Mouse (Mus musculus): ENCODE measurements around the gene Trpd52l3. TPM values are rescaled to one million over a fixed set of nuclear protein-coding genes. Genes with fewer than 3 reads are reported as not detected.

The Trpd52l3 gene
- polyA plus RNA-seq, 1 experiment from 2014 or later: not detected

- Histone ChIP-seq H3K27ac (ENCODE audit: low read length) (no peak overlapping the region; the same call in 1 of the 2 replicates), H3K9ac (replicated peaks; ENCODE audit: low read depth, low read length) (no peak overlapping the region), H3K4me3 (replicated peaks; ENCODE audit: low read length) (no peak overlapping the region), H3K4me1 (replicated peaks; ENCODE audit: control insufficient read depth, insufficient read depth, low read length) (peaks cover 6% of the 10 kb centered on the region; the same call in 1 of the 2 replicates), H3K27me3 (replicated peaks; ENCODE audit: control insufficient read depth, insufficient read depth, low read length) (no peaks in the 10 kb centered on the region), H3K4me2 (ENCODE audit: low read length) (no peak overlapping the region), H3K9me3 (ENCODE audit: control insufficient read depth, low read length) (no peaks in the 10 kb centered on the region), H3K36me3 (ENCODE audit: control insufficient read depth, insufficient read depth) (no peaks in the 10 kb centered on the region)
- 58% methylated on average over 8 of the region's 8 CpGs for WGBS
- ATAC-seq: peak; percentile 54
Measured at GRCm38 (mm10) chr19:29979452-29980089, 24.0 kb upstream of the Trpd52l3 start.

- WGBS: 82% methylated on average over 16 of the region's 16 CpGs
- no peaks in the 10 kb centered on the region for H3K36me3 ChIP-seq (ENCODE audit: control insufficient read depth, insufficient read depth)
- no peak overlapping the region for H3K4me2 ChIP-seq (ENCODE audit: low read length)
- H3K27ac ChIP-seq (ENCODE audit: low read length): no peak overlapping the region
- no peak overlapping the region for H3K9ac ChIP-seq (replicated peaks; ENCODE audit: low read depth, low read length)
- no peaks in the 10 kb centered on the region for H3K9me3 ChIP-seq (ENCODE audit: control insufficient read depth, low read length)
- no peak for ATAC-seq
- H3K4me1 ChIP-seq (replicated peaks; ENCODE audit: control insufficient read depth, insufficient read depth, low read length): peaks cover 5% of the 10 kb centered on the region; the same call in 1 of the 2 replicates
- H3K4me3 ChIP-seq (replicated peaks; ENCODE audit: low read length): no peak overlapping the region
- no peaks in the 10 kb centered on the region for H3K27me3 ChIP-seq (replicated peaks; ENCODE audit: control insufficient read depth, insufficient read depth, low read length)
Measured at GRCm38 (mm10) chr19:29984208-29985005, 19.2 kb upstream of the Trpd52l3 start.

- WGBS: 86% methylated on average over 12 of the region's 12 CpGs
- Histone ChIP-seq H3K4me3 (replicated peaks; ENCODE audit: low read length) (no peak overlapping the region), H3K27ac (ENCODE audit: low read length) (no peak overlapping the region), H3K4me2 (ENCODE audit: low read length) (no peak overlapping the region), H3K9ac (replicated peaks; ENCODE audit: low read depth, low read length) (no peak overlapping the region), H3K4me1 (replicated peaks; ENCODE audit: control insufficient read depth, insufficient read depth, low read length) (no peaks in the 10 kb centered on the region), H3K9me3 (ENCODE audit: control insufficient read depth, low read length) (no peaks in the 10 kb centered on the region), H3K36me3 (ENCODE audit: control insufficient read depth, insufficient read depth) (no peaks in the 10 kb centered on the region), H3K27me3 (replicated peaks; ENCODE audit: control insufficient read depth, insufficient read depth, low read length) (no peaks in the 10 kb centered on the region)
- no peak for ATAC-seq
Measured at GRCm38 (mm10) chr19:29986464-29987091, 17.0 kb upstream of the Trpd52l3 start.

GRCm38 (mm10) chr19:30000406-30001365 is 2.9 kb upstream of the Trpd52l3 start:
- H3K36me3 ChIP-seq (ENCODE audit: control insufficient read depth, insufficient read depth): no peaks in the 10 kb centered on the region
- peak overlapping the region; percentile 26 for H3K4me2 ChIP-seq (ENCODE audit: low read length)
- 0 out of 2 replicates have a peak, but pooled peaks cover 2% of the 10 kb centered on the region for H3K4me1 ChIP-seq (replicated peaks; ENCODE audit: control insufficient read depth, insufficient read depth, low read length)
- no peak overlapping the region for H3K4me3 ChIP-seq (replicated peaks; ENCODE audit: low read length)
- 28% methylated on average over 12 of the region's 12 CpGs for WGBS
- no peak overlapping the region for H3K9ac ChIP-seq (replicated peaks; ENCODE audit: low read depth, low read length)
- ATAC-seq: peak; percentile 78
- no peaks in the 10 kb centered on the region for H3K9me3 ChIP-seq (ENCODE audit: control insufficient read depth, low read length)
- H3K27me3 ChIP-seq (replicated peaks; ENCODE audit: control insufficient read depth, insufficient read depth, low read length): no peaks in the 10 kb centered on the region
- H3K27ac ChIP-seq (ENCODE audit: low read length): no peak overlapping the region

- ATAC-seq: no peak
- no peak overlapping the region for H3K9ac ChIP-seq (replicated peaks; ENCODE audit: low read depth, low read length)
- H3K4me3 ChIP-seq (replicated peaks; ENCODE audit: low read length): no peak overlapping the region
- H3K36me3 ChIP-seq (ENCODE audit: control insufficient read depth, insufficient read depth): no peaks in the 10 kb centered on the region
- H3K4me1 ChIP-seq (replicated peaks; ENCODE audit: control insufficient read depth, insufficient read depth, low read length): 0 out of 2 replicates have a peak, but pooled peaks cover 2% of the 10 kb centered on the region
- H3K9me3 ChIP-seq (ENCODE audit: control insufficient read depth, low read length): no peaks in the 10 kb centered on the region
- WGBS: 83% methylated on average over 6 of the region's 6 CpGs
- no peak overlapping the region for H3K27ac ChIP-seq (ENCODE audit: low read length)
- H3K4me2 ChIP-seq (ENCODE audit: low read length): no peak overlapping the region
- H3K27me3 ChIP-seq (replicated peaks; ENCODE audit: control insufficient read depth, insufficient read depth, low read length): no peaks in the 10 kb centered on the region
Measured at GRCm38 (mm10) chr19:30001550-30001949, 2.0 kb upstream of the Trpd52l3 start.

GRCm38 (mm10) chr19:30006371-30006770 is 2.8 kb downstream of the Trpd52l3 start:
- H3K27me3 ChIP-seq (replicated peaks; ENCODE audit: control insufficient read depth, insufficient read depth, low read length): no peaks in the 10 kb centered on the region
- WGBS: 63% methylated on average over 3 of the region's 3 CpGs
- H3K9me3 ChIP-seq (ENCODE audit: control insufficient read depth, low read length): no peaks in the 10 kb centered on the region
- H3K4me3 ChIP-seq (replicated peaks; ENCODE audit: low read length): no peak overlapping the region
- no peak overlapping the region for H3K9ac ChIP-seq (replicated peaks; ENCODE audit: low read depth, low read length)
- ATAC-seq: no peak
- H3K27ac ChIP-seq (ENCODE audit: low read length): no peak overlapping the region
- H3K36me3 ChIP-seq (ENCODE audit: control insufficient read depth, insufficient read depth): no peaks in the 10 kb centered on the region
- no peak overlapping the region for H3K4me2 ChIP-seq (ENCODE audit: low read length)
- no peaks in the 10 kb centered on the region for H3K4me1 ChIP-seq (replicated peaks; ENCODE audit: control insufficient read depth, insufficient read depth, low read length)

- no peaks in the 10 kb centered on the region for H3K36me3 ChIP-seq (ENCODE audit: control insufficient read depth, insufficient read depth)
- ATAC-seq: no peak
- no peaks in the 10 kb centered on the region for H3K4me1 ChIP-seq (replicated peaks; ENCODE audit: control insufficient read depth, insufficient read depth, low read length)
- H3K27me3 ChIP-seq (replicated peaks; ENCODE audit: control insufficient read depth, insufficient read depth, low read length): no peaks in the 10 kb centered on the region
- 81% methylated on average over 13 of the region's 13 CpGs for WGBS
- H3K4me2 ChIP-seq (ENCODE audit: low read length): no peak overlapping the region
- H3K4me3 ChIP-seq (replicated peaks; ENCODE audit: low read length): no peak overlapping the region
- no peak overlapping the region for H3K27ac ChIP-seq (ENCODE audit: low read length)
- no peaks in the 10 kb centered on the region for H3K9me3 ChIP-seq (ENCODE audit: control insufficient read depth, low read length)
- no peak overlapping the region for H3K9ac ChIP-seq (replicated peaks; ENCODE audit: low read depth, low read length)
Measured at GRCm38 (mm10) chr19:30010520-30011296, 7.1 kb downstream of the Trpd52l3 start.

GRCm38 (mm10) chr19:30014331-30014730 is 10.7 kb downstream of the Trpd52l3 start:
- ATAC-seq: no peak
- Histone ChIP-seq H3K36me3 (ENCODE audit: control insufficient read depth, insufficient read depth) (no peaks in the 10 kb centered on the region), H3K9ac (replicated peaks; ENCODE audit: low read depth, low read length) (no peak overlapping the region), H3K27ac (ENCODE audit: low read length) (no peak overlapping the region), H3K9me3 (ENCODE audit: control insufficient read depth, low read length) (no peaks in the 10 kb centered on the region), H3K27me3 (replicated peaks; ENCODE audit: control insufficient read depth, insufficient read depth, low read length) (no peaks in the 10 kb centered on the region), H3K4me2 (ENCODE audit: low read length) (no peak overlapping the region), H3K4me3 (replicated peaks; ENCODE audit: low read length) (no peak overlapping the region), H3K4me1 (replicated peaks; ENCODE audit: control insufficient read depth, insufficient read depth, low read length) (no peaks in the 10 kb centered on the region)
- WGBS: 93% methylated on average over 3 of the region's 3 CpGs

All from forebrain, embryonic 16.5 days (tissue).